Mouse (Mus musculus): ENCODE data around the gene Tada2b.

Gene Tada2b

DNA sequence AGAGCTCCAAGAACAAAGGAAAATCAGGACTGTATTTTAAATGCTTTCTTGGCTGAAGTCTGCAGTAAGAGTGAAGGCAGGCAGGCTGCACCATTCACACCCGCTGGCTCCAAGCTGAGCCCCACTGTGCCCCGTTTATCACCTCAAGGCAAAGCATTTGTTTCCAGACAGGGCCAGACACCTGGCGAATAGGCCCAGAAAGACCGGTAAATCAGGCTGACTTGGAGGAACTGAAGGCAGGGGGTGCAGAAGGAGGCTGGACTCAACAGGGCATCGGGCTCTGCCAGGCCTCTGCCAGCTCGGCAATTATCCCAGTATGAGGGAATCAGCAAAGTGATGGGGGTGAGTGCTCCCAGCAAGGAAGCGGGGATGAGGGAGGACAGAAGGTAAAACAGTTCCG, 39.1 kb downstream of the Tada2b start:
- DNase-seq (ENCODE audit: low spot score), result no peak

DNA sequence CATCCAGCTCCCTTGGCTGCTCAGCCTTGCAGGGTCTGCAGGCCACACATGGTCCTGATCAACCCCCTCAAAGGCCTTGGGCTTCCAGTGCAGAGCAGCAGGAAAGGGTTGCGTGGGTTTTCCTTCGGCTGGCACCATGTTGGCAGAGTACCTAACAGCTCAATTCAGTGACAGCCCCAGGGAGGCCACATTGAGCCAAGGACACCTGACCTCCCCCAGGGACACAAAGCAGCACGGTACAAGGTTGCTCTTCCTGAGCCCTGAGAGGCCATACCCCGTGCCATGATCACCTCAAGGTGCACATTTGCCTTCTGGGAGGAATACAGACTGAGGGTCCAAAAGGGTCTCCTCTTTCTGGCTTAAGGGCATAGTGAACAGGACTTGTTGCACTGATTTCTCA, 39.5 kb downstream of the Tada2b start:
- DNase-seq (ENCODE audit: low spot score), result no peak

DNA sequence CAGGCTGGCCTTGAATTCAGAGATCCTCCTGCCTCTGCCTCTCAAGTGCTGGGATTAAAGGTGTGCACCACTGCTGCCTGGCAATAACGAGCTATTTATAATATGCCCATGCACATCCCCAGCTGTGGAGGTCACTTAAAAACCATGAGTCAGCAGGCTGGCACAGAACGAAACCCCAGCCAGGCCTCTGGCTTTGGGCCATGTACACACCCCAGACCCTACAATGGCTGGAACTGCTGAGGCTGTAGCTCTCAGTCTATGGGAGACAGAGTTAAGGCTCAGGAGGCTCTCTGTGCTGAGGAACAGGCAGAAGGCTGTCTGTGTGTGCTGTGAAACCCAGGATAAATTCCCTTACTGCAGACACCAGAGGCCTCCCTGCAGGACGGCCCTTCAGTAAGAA, 43.3 kb downstream of the Tada2b start:
- no peak for DNase-seq (ENCODE audit: low spot score)

DNA sequence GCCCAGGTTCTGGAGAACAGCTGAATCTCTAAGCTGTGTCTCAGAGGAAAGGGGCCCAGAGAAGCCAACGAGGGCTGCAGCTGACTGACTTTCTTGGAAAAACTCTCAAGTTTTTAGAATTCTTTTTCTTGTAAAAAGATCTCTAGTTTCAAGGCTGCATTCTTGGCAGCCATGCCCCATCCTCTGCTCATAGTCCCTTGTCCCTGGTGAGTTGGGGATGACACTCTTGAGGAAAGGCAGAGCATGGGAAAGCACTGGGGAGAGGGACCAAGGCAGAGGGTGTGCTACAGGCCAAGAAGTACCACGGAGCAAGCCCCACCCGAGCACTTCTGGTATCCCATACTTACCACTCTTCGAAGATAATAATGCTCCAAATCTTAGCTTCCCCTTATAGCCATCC, 47.2 kb downstream of the Tada2b start:
- DNase-seq (ENCODE audit: low spot score), result no peak

DNA sequence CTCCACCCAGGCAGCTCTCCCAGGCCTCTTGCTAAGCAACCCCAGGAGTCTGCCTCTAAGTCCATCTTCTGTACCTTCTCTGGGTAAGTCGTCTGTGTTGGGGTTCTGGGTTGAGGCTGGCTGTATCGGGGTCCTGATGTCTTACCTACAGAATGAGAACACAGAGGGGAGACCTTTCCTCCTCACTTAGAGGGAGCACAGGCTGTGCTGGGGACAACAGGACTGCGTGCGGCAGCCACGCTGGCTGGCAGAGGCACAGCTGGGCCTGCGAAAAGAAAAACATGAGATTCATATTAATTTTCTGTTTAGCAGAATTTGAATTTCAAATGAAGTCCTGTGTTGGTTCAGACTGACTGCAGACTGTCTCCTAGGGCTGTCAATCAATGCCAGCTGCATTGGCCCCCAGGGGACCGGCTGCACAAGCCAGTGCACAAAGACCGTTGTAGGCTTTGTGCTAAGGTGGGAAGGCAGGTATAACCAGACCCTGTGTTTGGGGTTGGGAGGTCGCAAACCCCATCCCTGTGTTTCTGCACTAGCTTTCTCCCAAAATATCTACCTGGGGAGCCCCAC, 49.6 kb downstream of the Tada2b start:
- no peak for DNase-seq (ENCODE audit: low spot score)

DNA sequence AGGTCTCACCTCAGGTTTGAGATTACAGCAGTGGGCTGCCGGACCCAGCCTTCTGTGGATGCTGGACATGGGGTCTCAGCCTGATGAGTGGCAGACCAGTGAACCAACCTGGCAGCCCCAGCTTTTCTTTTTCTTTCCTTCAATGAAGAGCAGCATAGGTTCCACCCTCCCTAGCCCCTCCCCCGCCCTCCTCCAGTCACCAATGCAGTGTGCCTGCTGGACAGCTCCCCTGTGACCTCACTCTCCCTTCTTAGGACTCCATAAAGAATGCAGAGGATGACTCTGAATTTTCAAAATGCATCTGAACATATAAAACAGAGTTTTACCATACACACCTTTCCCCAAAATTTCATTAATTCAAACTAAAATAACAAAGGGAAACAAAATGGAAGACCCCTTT, 52.4 kb downstream of the Tada2b start:
- no peak for DNase-seq (ENCODE audit: low spot score)

DNA sequence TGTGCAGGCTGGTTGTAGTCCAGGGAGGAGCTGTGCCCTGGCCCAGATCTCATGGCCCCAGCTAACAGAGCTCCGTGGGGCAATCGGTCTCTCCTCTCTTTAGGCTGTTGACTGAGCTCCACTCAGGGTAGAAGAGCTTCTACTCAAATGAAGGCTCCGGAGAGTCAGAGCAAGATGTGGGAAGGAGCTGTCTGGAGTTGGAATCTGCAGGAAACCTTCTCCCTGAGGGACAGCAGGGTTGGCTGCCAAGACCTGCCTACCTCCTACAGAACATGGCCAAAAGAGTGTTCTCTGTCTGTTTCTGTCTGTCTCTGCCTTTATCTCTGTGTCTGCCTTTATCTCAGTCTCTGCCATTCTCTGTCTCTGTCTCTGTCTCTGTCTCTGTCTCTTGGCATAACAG, 54.5 kb downstream of the Tada2b start:
- no peak for DNase-seq (ENCODE audit: low spot score)

DNA sequence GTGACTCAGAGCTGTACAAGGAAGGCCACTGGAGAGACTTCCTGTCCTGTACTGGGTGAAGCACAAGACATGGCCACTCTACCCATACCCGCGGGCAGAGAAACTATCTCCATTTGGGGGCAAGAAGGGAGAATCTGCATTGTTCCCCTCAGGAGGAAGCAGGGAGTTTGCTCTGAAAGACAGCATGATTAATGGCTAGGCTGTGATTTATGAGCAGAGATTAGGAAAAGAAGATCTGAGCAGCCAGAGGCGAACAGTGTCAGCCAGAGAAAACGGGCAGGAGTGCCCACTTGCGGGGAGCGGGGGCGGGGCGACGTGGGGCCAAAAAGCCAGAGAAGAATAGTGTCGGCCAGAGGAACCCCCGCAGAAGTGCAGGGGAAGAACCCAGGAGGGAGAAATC, 56.3 kb downstream of the Tada2b start:
- DNase-seq (ENCODE audit: low spot score), result no peak

DNA sequence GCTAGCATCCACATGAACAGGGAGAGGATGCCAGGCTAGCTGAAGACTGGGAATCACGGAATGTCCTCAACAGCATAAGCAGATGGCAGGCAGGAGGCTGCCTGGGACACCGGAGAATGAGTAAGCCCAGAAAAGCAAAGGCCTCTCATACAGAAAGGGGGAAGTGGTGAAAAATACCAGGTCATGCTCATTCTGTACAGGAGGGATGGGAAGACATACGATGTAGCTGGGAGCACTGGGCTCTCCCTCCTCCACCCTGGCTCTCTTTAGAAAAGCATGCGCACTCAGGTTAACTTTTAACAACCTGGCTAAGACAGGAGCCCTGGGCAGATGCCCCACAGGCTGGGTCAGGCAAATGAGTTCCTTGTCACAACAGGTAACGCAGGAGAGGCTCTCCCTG, 57.7 kb downstream of the Tada2b start:
- no peak for DNase-seq (ENCODE audit: low spot score)

DNA sequence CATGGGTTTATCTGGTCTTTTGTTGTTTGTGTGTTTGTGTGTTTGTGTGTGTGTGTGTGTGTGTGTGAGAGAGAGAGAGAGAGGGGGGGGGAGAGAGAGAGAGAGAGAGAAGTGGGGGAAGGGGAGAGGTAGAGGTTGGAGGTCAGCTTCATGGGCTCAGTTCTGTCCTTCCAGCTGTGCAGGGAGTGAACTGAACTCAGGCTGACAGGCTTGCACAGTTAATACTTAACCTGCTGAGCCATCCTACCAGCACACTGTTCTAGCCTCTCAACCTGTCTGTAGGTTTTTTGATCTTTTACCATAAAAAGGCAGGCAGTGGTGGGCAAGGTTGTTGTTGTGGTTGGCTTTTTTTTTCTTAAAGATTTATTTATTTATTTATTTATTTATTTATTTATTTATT, 59.4 kb downstream of the Tada2b start:
- DNase-seq (ENCODE audit: low spot score), result no peak
